Mouse (Mus musculus) thymus, postnatal 4 days (tissue): ENCODE results near the gene Arf3.
"Not testable (repeated sequence)": the region's sequence is repeated elsewhere in the genome, so short reads cannot be mapped to it uniquely, and the experiment has no call there.

Experiments
- DNase-seq: peaks from one replicate; pipeline ENCODE4 v3.0.0; 2021

Arf3 gene

DNA sequence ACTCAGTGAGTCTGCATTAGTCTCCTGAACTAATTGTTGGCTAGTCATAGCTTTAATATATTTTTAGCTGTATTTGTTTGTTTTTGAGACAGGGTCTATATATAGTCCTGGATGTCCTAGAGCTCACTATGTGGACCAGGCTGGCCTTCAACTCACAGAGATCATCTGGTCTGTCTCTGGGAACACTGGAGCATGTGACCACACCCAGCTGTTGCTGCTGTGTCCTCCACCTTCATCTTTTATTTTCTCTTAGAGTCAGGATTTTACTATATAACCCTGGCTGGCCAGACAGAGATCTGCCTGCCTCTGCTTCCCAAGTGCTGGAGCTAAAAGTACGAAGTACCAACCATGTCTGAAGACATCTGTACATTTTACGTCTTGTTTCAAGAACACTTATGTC lies 13.9 kb downstream of the Arf3 start:
- no peak for DNase-seq

GRCm38 (mm10) chr15:98747296-98747695 lies 15.7 kb downstream of the Arf3 start:
- no peak for DNase-seq

GRCm38 (mm10) chr15:98746344-98746965 lies 16.6 kb downstream of the Arf3 start:
- no peak for DNase-seq

GRCm38 (mm10) chr15:98743863-98744262 lies 19.2 kb downstream of the Arf3 start:
- DNase-seq: not testable (repeated sequence)

DNA sequence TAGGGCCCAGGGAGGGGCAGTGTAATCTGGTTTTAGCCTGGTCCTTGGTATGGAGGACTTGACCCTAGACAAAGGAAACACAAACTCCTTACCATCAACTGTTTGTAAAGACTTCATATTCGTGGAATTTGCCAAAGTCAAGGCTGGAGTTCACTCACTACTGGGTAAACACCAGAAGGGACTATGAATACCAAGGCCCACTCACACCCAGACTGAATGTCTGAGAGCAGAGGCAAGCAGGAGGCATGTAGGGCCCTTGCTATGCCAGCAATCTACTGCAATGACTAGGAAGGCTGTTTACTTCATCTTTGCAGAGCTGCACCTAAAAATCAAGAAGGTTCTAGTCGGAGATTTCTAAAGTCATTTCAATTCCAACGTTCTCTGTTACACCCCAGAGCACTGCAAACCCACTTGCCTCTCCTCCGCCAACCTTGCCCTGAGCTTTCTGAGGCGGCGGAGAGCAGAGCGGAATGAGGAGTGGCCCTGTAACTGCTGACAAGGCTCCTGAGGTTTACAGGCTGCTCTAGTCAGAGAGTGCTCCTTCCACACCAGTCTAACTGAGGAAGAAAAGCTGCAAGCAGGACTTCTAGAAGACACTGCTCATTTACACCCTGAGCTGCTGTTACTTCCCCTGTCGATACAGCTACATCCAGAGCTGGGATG lies 20.1 kb downstream of the Arf3 start:
- no peak for DNase-seq

- no peak for DNase-seq
Observed at GRCm38 (mm10) chr15:98740219-98740618, 22.8 kb downstream of the Arf3 start.

DNA sequence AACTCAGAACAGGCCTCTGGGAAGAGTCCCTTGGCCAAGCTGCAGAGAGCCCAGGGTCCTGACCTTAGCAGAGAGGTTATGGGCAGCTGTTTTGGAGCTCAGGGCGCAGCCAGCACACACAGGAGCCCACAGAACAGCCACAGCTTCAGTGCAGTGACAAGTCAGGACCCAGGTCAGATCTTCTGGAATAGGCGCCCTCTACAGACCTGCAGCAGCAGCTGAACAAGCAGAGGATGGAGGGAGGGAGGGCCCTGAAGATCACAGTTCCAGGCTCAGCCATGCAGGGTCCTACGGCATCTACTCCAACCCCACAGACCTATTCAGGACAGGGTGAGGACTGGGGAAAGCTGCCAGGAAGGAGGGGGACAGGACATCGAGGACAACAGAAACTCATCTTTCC lies 24.2 kb downstream of the Arf3 start:
- DNase-seq: no peak

DNA sequence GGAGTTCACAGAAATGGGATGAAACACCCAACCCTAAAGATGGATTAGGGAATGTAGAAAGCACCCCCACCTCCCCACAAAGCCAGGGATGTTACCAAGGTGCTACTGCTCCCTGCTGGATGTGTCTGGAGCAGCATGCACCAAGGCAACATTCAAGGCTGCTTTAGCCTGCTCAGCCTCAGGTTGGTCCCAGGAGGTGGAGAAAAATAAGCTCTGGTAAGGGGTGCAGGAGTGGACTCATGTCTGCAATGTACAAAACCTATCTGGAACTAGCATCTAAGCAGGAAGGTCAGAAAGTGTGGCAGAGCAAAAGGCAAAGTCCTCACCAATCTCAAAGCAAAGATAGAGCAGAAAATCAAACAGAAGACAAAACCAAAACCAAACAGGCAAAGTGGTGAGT lies 25.1 kb downstream of the Arf3 start:
- DNase-seq: peak; percentile 63

- DNase-seq: no peak
Observed at GRCm38 (mm10) chr15:98736521-98736920, 26.5 kb downstream of the Arf3 start.

- no peak for DNase-seq
Observed at GRCm38 (mm10) chr15:98733976-98734566, 28.9 kb downstream of the Arf3 start.

DNA sequence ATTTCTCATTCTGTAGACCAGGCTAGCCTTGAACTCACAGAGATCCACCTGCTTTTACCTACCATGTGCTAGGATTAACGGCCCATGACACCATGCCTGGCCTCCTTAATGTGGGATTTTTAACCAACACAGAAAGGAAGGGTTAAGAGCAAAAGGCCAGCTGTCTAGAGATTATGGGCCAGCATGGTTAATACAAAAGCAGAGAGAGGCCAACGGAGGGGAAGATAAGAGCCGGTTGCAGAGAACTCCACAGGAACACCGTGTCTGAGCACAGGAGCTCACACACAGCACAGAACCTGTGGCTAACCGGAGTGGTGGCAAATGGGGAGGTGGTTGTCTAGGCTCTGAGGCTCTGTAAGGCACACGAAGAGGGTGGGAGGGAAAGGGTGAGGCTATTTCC lies 29.6 kb downstream of the Arf3 start:
- no peak for DNase-seq

GRCm38 (mm10) chr15:98732006-98732531 lies 30.9 kb downstream of the Arf3 start:
- DNase-seq: no peak

DNA sequence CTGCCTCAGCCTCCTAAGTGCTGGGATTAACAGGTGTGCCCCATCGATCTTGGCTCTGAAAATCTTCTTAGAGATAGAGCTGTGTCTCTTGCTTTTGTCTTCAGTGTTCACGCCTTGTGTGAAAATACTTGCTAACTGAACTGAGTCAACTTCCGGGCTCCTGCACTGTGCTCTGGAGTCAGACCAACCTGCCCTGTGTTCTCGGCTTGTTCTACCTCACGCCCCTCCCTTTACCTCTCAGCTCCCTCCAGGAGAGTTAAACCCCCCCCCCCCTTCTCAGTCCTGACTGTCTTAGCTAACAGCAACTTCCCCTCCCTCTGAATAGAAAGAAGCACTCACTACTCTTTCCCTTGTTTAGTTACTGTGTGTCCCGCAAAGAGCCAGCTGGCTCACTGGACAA lies 32.2 kb downstream of the Arf3 start:
- DNase-seq: no peak

GRCm38 (mm10) chr15:98729791-98730545 lies 33.0 kb downstream of the Arf3 start:
- no peak for DNase-seq

GRCm38 (mm10) chr15:98728366-98728765 lies 34.6 kb downstream of the Arf3 start:
- no peak for DNase-seq

GRCm38 (mm10) chr15:98727443-98728321 lies 35.3 kb downstream of the Arf3 start, which contains the start of gene Fkbp11:
Gene Fkbp11 (minus strand): TSS chr15:98728198.
- DNase-seq: peak; percentile 40

GRCm38 (mm10) chr15:98726746-98727145 lies 36.3 kb downstream of the Arf3 start:
- DNase-seq: no peak

DNA sequence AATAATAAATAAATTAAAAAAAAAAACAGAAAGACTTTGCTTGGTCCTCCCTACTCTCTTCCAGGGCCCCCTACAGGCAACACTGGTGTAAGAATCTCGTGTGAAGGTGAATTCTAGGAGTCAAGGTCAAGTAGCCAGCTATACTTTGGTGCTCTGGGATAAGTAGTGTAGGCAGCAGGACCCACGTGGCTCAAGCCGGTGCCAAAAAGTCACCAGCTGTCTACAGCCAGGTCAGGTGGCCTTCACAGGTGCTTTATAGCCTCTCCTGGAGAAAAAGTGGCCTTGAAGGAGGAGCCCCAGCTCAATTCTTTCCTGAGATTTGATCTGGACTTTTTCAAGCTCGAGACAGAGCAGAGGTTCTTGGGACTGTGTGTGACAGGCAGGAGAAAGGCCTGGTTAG lies 36.9 kb downstream of the Arf3 start:
- DNase-seq: no peak

DNA sequence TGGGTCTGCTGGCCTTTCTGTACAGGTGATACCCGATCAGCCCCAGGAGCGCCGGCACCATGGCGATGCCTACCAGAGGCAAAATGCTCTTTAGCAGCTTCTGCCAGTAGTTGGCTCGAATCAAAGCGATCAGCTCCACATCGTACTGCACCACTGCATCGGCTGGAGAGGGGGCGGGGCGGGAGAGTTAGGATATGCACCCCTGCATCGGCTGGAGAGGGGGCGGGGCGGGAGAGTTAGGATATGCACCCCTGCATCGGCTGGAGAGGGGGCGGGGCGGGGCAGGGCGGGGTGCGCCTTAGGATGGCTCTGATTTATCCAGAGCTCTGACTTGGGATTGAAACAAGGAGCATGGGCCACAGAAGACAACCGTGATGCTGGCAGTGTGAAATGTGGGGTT lies 38.6 kb downstream of the Arf3 start:
- no peak for DNase-seq

- DNase-seq: peak; percentile 53
Observed at GRCm38 (mm10) chr15:98722854-98723253, 40.2 kb downstream of the Arf3 start.

- no peak for DNase-seq
Observed at GRCm38 (mm10) chr15:98722191-98722590, 40.8 kb downstream of the Arf3 start.

GRCm38 (mm10) chr15:98717301-98717700 lies 45.7 kb downstream of the Arf3 start:
- DNase-seq: no peak
